Mouse (Mus musculus) forebrain, embryonic 16.5 days (tissue): ENCODE data around the gene Zyg11a. TPM values are rescaled to one million over a fixed set of nuclear protein-coding genes. Genes with fewer than 3 reads are reported as not detected.

Experiments used
- ATAC-seq: fragments of 200-750 bp; cut with Nextera tagmentation; 2 replicates; pipeline ENCODE4 v1.8.0; 2017; ENCODE audit warnings: mild to moderate bottlenecking, moderate library complexity
- H3K27ac ChIP-seq: fragments of 300-500 bp; sonication (generic); 2 replicates; pipeline ENCODE4 v1.5.1; 2014; ENCODE audit warnings: low read length, control low read depth
- H3K27me3 ChIP-seq: fragments of 300-500 bp; sonication (generic); replicated peaks from 2 replicates; pipeline ENCODE4 v1.6.1; 2014; ENCODE audit warnings: low read length; ENCODE audit not compliant: control insufficient read depth, insufficient read depth
- H3K36me3 ChIP-seq: fragments of 300-500 bp; sonication (generic); 2 replicates; pipeline ENCODE4 v1.6.1; 2014; ENCODE audit not compliant: control insufficient read depth, insufficient read depth
- H3K4me1 ChIP-seq: fragments of 300-500 bp; sonication (generic); replicated peaks from 2 replicates; pipeline ENCODE4 v1.6.1; 2014; ENCODE audit warnings: low read length; ENCODE audit not compliant: control insufficient read depth, insufficient read depth
- H3K4me2 ChIP-seq: fragments of 300-500 bp; sonication (generic); 2 replicates; pipeline ENCODE4 v1.6.1; 2014; ENCODE audit warnings: mild to moderate bottlenecking, low read length, control low read depth
- H3K4me3 ChIP-seq: fragments of 300-500 bp; sonication (generic); replicated peaks from 2 replicates; pipeline ENCODE4 v1.5.1; 2014; ENCODE audit warnings: mild to moderate bottlenecking, low read length, control low read depth
- H3K9ac ChIP-seq: fragments of 300-500 bp; sonication (generic); replicated peaks from 2 replicates; pipeline ENCODE4 v1.6.1; 2014; ENCODE audit warnings: low read depth, low read length, control low read depth
- H3K9me3 ChIP-seq: fragments of 300-500 bp; sonication (generic); 2 replicates; pipeline ENCODE4 v1.6.1; 2016; ENCODE audit warnings: low read length; ENCODE audit not compliant: control insufficient read depth
- WGBS: fragments of 180-500 bp; shearing (Covaris S2); extraction: QIAGEN DNeasy Blood & Tissue Kit; methylation state at CpG from one replicate; pipeline ENCODE4 v1.1.7; 2014; 5-methylcytosine and 5-hydroxymethylcytosine counted together
- polyA plus RNA-seq: library from polyadenylated mRNA; unstranded; fragments of >200 nt; fragmentation: Nextera tagmentation; extraction: Ambion mirVana; gene quantifications from 2 replicates; pipeline ENCODE4 v1.2.1, GENCODE M21; 2015

Zyg11a gene
- polyA plus RNA-seq, 1 experiment from 2014 or later, result not detected

DNA sequence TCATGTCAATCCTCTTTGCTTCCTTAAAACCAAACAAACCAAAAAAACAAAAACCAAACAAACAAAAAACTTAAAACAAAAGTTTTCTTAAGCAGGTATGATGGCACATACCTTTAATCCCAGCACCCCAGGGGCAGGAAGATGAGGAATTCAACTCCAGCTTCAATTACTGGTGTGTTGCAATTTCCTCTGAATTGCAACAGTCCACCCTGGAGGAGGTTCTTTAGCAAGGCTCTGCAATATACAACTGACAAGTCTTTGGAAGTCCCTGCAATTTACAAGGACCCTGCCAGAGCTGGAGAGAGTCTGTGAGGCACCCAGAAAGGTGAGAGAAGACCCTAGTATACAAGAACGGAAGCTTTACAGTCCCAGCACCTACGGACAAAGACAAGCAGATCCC is 4.8 kb downstream of the Zyg11a start:
- Histone ChIP-seq H3K4me3 (no peak overlapping the region), H3K9ac (no peak overlapping the region), H3K27me3 (peaks cover 16% of the 10 kb centered on the region), H3K4me2 (no peak overlapping the region), H3K4me1 (0 out of 2 replicates have a peak, but pooled peaks cover 2% of the 10 kb centered on the region), H3K27ac (no peak overlapping the region), H3K36me3 (no peaks in the 10 kb centered on the region), H3K9me3 (no peaks in the 10 kb centered on the region)
- WGBS, result 85% methylated on average over 2 of the region's 2 CpGs
- ATAC-seq, result no peak

DNA sequence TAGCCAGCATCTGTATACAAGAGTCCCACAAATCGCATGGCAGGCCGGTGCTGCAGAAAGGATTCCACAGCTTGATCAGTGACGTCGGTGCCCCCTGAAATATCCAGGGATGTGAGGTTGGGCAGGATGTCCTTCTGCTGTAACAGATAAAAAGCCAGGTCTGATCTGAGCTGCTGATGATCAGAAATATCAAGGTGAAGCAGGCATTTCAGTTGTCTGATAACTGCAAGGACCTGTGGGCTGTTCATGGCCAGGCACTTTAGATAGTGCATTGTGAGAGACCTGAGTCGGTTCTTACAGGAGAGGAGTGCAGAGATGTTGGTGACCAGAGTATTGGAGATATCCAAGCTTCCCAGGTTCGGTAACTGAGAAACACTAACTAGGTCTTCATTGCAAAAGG is 13.2 kb downstream of the Zyg11a start:
- 92% methylated on average over 6 of the region's 6 CpGs for WGBS
- H3K4me3 ChIP-seq, result no peak overlapping the region
- no peak overlapping the region for H3K4me2 ChIP-seq
- H3K27ac ChIP-seq, result no peak overlapping the region
- ATAC-seq, result no peak
- no peaks in the 10 kb centered on the region for H3K27me3 ChIP-seq
- H3K4me1 ChIP-seq, result no peaks in the 10 kb centered on the region
- no peaks in the 10 kb centered on the region for H3K9me3 ChIP-seq
- H3K9ac ChIP-seq, result no peak overlapping the region
- H3K36me3 ChIP-seq, result no peaks in the 10 kb centered on the region

GRCm38 (mm10) chr4:108199236-108199635 is 18.6 kb downstream of the Zyg11a start:
- Histone ChIP-seq H3K9ac (no peak overlapping the region), H3K27me3 (no peaks in the 10 kb centered on the region), H3K4me3 (no peak overlapping the region), H3K4me1 (no peaks in the 10 kb centered on the region), H3K36me3 (no peaks in the 10 kb centered on the region), H3K27ac (no peak overlapping the region), H3K4me2 (no peak overlapping the region), H3K9me3 (no peaks in the 10 kb centered on the region)
- WGBS, result 68% methylated on average over 2 of the region's 2 CpGs
- ATAC-seq, result no peak

DNA sequence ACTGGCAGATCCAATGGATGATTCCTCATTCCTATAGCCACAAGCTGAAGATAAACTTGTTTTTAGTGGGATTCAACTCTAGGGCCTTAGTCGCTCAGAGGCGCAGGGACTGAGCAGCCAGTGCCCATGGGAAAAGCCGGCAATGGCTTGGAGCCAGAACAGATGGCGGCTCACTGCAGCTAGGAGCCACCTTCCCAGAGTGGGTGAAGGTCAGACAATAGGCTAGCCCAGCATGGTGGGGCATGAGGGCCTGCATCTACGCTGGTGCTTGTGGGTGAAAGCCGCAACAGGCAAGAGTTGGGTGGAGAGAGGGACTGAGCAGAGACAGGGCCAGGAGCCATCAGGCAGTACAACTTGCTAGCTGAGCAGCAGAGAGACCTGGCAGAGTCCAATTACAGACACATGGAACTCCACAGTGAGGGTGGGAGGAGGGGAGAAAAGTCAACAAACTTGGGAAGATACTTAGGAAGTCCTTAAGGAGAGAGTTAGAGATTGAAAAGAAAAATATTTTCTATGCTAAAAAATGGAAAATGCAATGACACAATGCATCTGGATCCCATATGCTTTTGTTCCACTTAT is 21.5 kb downstream of the Zyg11a start:
- Histone ChIP-seq H3K4me1 (no peaks in the 10 kb centered on the region), H3K9ac (no peak overlapping the region), H3K4me2 (no peak overlapping the region), H3K9me3 (no peaks in the 10 kb centered on the region), H3K4me3 (no peak overlapping the region), H3K27ac (no peak overlapping the region), H3K27me3 (no peaks in the 10 kb centered on the region), H3K36me3 (no peaks in the 10 kb centered on the region)
- 53% methylated on average over 6 of the region's 6 CpGs for WGBS
- no peak for ATAC-seq

DNA sequence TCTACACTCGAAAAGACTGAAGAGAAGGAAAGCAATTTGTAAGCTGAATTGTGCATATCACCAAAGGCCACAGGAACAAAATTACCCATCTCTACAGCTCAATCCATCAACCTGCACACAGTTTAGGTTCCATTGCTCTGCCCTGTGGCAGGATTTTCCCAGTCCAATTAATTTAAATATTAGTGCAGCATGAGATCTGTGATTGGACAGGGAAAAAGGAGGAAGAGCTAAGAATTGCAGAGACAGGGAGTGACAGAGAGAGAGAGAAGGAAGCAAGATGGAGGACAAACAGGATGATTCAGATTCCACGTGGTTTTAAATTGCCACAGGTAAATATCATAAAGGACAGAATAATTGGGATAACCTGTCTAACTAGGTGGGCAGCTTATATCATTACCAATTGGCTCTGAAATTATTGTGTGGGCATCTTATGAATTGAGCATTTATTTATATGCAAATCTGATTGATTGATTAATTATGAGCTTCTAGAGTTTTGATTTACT is 25.0 kb downstream of the Zyg11a start:
- no peak for ATAC-seq
- Histone ChIP-seq H3K4me3 (no peak overlapping the region), H3K27me3 (no peaks in the 10 kb centered on the region), H3K36me3 (no peaks in the 10 kb centered on the region), H3K4me2 (no peak overlapping the region), H3K9ac (no peak overlapping the region), H3K4me1 (no peaks in the 10 kb centered on the region), H3K27ac (no peak overlapping the region), H3K9me3 (no peaks in the 10 kb centered on the region)
- WGBS, result 79% methylated on average over 2 of the region's 2 CpGs

DNA sequence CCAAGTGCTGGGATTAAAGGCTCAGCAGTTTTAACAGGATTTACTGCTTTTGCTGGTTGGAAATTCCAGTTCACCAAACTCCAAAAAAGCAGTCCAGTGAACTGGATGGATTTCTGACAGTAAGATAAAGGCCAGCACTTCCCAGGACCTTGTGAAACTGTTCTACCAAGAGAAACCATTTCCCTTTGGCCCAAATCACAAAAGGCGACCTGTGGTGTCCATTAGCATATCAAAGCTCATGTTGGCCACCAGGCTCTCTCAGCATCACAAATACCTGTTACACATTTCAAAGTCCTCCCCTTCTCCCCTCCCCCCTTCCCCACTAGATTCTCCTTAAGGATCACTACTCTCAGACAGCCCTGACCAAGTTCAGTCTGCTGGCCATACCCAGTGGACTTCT is 35.6 kb downstream of the Zyg11a start:
- no peaks in the 10 kb centered on the region for H3K27me3 ChIP-seq
- H3K9ac ChIP-seq, result no peak overlapping the region
- no peaks in the 10 kb centered on the region for H3K36me3 ChIP-seq
- no peak for ATAC-seq
- no peaks in the 10 kb centered on the region for H3K9me3 ChIP-seq
- H3K4me2 ChIP-seq, result no peak overlapping the region
- no peaks in the 10 kb centered on the region for H3K4me1 ChIP-seq
- H3K27ac ChIP-seq, result no peak overlapping the region
- no peak overlapping the region for H3K4me3 ChIP-seq
- WGBS, result 29% methylated on average over 1 of the region's 1 CpGs

GRCm38 (mm10) chr4:108168056-108168455 is 49.8 kb downstream of the Zyg11a start:
- H3K9me3 ChIP-seq, result no peaks in the 10 kb centered on the region
- no peak overlapping the region for H3K4me3 ChIP-seq
- no peak overlapping the region for H3K27ac ChIP-seq
- no peaks in the 10 kb centered on the region for H3K36me3 ChIP-seq
- no peaks in the 10 kb centered on the region for H3K27me3 ChIP-seq
- H3K4me1 ChIP-seq, result peaks cover 10% of the 10 kb centered on the region
- ATAC-seq, result no peak
- no peak overlapping the region for H3K4me2 ChIP-seq
- WGBS, result 75% methylated on average over 6 of the region's 6 CpGs
- H3K9ac ChIP-seq, result no peak overlapping the region

GRCm38 (mm10) chr4:108166874-108167273 is 51.0 kb downstream of the Zyg11a start:
- no peak for ATAC-seq
- Histone ChIP-seq H3K9me3 (no peaks in the 10 kb centered on the region), H3K4me2 (no peak overlapping the region), H3K36me3 (no peaks in the 10 kb centered on the region), H3K9ac (no peak overlapping the region), H3K27me3 (no peaks in the 10 kb centered on the region), H3K4me1 (peaks cover 10% of the 10 kb centered on the region), H3K4me3 (no peak overlapping the region), H3K27ac (no peak overlapping the region)
- WGBS, result 80% methylated on average over 4 of the region's 4 CpGs

- under 1% methylated on average over 43 of the region's 43 CpGs for WGBS
- H3K9ac ChIP-seq, result peak within 1 kb of the TSS; percentile 57
- H3K9me3 ChIP-seq, result no peaks in the 10 kb centered on the region
- peak within 1 kb of the TSS; percentile 52 for H3K4me3 ChIP-seq
- no peak within 1 kb of the TSS for H3K27ac ChIP-seq
- H3K4me1 ChIP-seq, result peaks cover 10% of the 10 kb centered on the region
- H3K4me2 ChIP-seq, result peak within 1 kb of the TSS; percentile 87
- no peaks in the 10 kb centered on the region for H3K27me3 ChIP-seq
- H3K36me3 ChIP-seq, result no peaks in the 10 kb centered on the region
- peak; percentile 71 for ATAC-seq
These were observed 52.5 kb downstream of the Zyg11a start, which contains the start of gene Echdc2 for GRCm38 (mm10) chr4:108165152-108165895. Gene Echdc2, plus strand, starts transcription at chr4:108165437.
